Mouse (Mus musculus): ENCODE results near the gene St6galnac4. TPM values are rescaled to one million over a fixed set of nuclear protein-coding genes. Genes with fewer than 3 reads are reported as not detected.

St6galnac4 gene
- polyA plus RNA-seq, 1 experiment, result 18.7 TPM

DNA sequence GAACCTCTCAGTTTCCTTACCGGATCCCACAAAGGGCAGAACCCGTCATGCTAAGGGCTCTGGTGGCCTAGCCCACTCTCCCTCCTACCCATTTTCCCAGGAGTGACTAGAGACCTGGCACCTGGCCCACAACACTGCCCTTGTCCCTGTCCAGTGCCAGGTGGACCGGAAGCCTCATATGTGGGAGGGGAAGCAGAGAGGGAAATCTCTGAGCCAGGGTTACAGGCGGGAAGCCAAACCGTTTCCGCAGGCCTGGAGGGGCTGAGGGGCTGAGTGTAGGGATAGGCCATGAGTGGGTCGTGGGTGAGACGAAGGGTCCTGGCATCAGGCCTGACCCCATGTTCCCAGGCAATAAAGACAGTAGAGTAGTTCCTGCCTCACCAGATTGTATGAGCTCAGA is 11.6 kb downstream of the St6galnac4 start:
- H3K4me1 ChIP-seq (ENCODE audit: control insufficient read depth, insufficient read depth, low read length), result peaks cover 1% of the 10 kb centered on the region; the same call in 1 of the 2 replicates
- H3K27ac ChIP-seq (ENCODE audit: control insufficient read depth, insufficient read depth, low read depth, low read length, poor library complexity), result no peak overlapping the region
- H3K4me3 ChIP-seq (replicated peaks; ENCODE audit: control insufficient read depth, low read depth, low read length), result no peak overlapping the region
- TF ChIP-seq CTCF (IDR thresholded peaks at IDR 0.05; ENCODE audit: control insufficient read depth, insufficient read depth, low read length) (no peak), POLR2A (IDR thresholded peaks at IDR 0.05; ENCODE audit: borderline replicate concordance, control insufficient read depth, low read depth, low read length) (no peak)
- 84% methylated on average over 8 of the region's 8 CpGs for WGBS

- Histone ChIP-seq H3K4me3 (replicated peaks; ENCODE audit: control insufficient read depth, low read depth, low read length) (no peak within 1 kb of the TSS), H3K4me1 (ENCODE audit: control insufficient read depth, insufficient read depth, low read length) (peaks cover 1% of the 10 kb centered on the region; the same call in 1 of the 2 replicates), H3K27ac (ENCODE audit: control insufficient read depth, insufficient read depth, low read depth, low read length, poor library complexity) (no peak within 1 kb of the TSS)
- TF ChIP-seq CTCF (IDR thresholded peaks at IDR 0.05; ENCODE audit: control insufficient read depth, insufficient read depth, low read length) (no peak), POLR2A (IDR thresholded peaks at IDR 0.05; ENCODE audit: borderline replicate concordance, control insufficient read depth, low read depth, low read length) (no peak)
- WGBS, result 80% methylated on average over 3 of the region's 3 CpGs
Measured at GRCm38 (mm10) chr2:32599409-32599808, 12.5 kb downstream of the St6galnac4 start, which contains the start of gene St6galnac6. Gene St6galnac6 (plus strand): TSS chr2:32599709.

GRCm38 (mm10) chr2:32601417-32602065 is 14.6 kb downstream of the St6galnac4 start:
- Histone ChIP-seq H3K4me1 (ENCODE audit: control insufficient read depth, insufficient read depth, low read length) (peaks cover 1% of the 10 kb centered on the region; the same call in 1 of the 2 replicates), H3K27ac (ENCODE audit: control insufficient read depth, insufficient read depth, low read depth, low read length, poor library complexity) (no peak overlapping the region), H3K4me3 (replicated peaks; ENCODE audit: control insufficient read depth, low read depth, low read length) (no peak overlapping the region)
- TF ChIP-seq POLR2A (IDR thresholded peaks at IDR 0.05; ENCODE audit: borderline replicate concordance, control insufficient read depth, low read depth, low read length), result no peak
- peak; percentile 76 for TF ChIP-seq CTCF (IDR thresholded peaks at IDR 0.05; ENCODE audit: control insufficient read depth, insufficient read depth, low read length)
- 39% methylated on average over 8 of the region's 8 CpGs for WGBS

GRCm38 (mm10) chr2:32602600-32603054 is 15.7 kb downstream of the St6galnac4 start:
- TF ChIP-seq CTCF (IDR thresholded peaks at IDR 0.05; ENCODE audit: control insufficient read depth, insufficient read depth, low read length) (peak; percentile 93), POLR2A (IDR thresholded peaks at IDR 0.05; ENCODE audit: borderline replicate concordance, control insufficient read depth, low read depth, low read length) (no peak)
- Histone ChIP-seq H3K27ac (ENCODE audit: control insufficient read depth, insufficient read depth, low read depth, low read length, poor library complexity) (no peak overlapping the region), H3K4me3 (replicated peaks; ENCODE audit: control insufficient read depth, low read depth, low read length) (peak overlapping the region; percentile 54), H3K4me1 (ENCODE audit: control insufficient read depth, insufficient read depth, low read length) (peaks cover 1% of the 10 kb centered on the region; the same call in 1 of the 2 replicates)
- WGBS, result under 1% methylated on average over 11 of the region's 11 CpGs

DNA sequence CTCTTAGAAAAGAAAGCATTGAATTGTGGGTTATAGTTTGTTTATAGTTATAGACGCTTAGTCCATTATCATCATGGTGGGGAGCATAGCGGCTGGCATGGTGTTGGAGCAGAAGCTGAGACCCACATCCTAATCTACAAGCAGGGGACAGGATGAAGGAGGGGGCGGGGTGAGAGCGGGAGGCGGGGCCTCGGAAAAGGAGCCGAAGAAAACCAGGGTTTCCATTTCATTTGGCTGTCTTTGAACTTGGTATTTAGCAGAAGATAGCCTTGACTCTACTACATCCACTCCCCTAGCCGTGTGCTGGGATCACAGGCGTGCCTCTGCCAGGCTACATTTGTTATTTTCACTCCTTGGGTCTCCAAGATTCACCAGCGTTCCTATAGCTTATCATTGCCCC is 17.7 kb downstream of the St6galnac4 start:
- no peak for TF ChIP-seq CTCF (IDR thresholded peaks at IDR 0.05; ENCODE audit: control insufficient read depth, insufficient read depth, low read length)
- no peak for TF ChIP-seq POLR2A (IDR thresholded peaks at IDR 0.05; ENCODE audit: borderline replicate concordance, control insufficient read depth, low read depth, low read length)
- WGBS, result 69% methylated on average over 10 of the region's 10 CpGs
- Histone ChIP-seq H3K4me1 (ENCODE audit: control insufficient read depth, insufficient read depth, low read length) (peaks cover 1% of the 10 kb centered on the region; the same call in 1 of the 2 replicates), H3K4me3 (replicated peaks; ENCODE audit: control insufficient read depth, low read depth, low read length) (no peak overlapping the region), H3K27ac (ENCODE audit: control insufficient read depth, insufficient read depth, low read depth, low read length, poor library complexity) (no peak overlapping the region)

- 14% methylated on average over 55 of the region's 55 CpGs for WGBS
- peak overlapping the region; percentile 75; the same call in 1 of the 2 replicates for H3K27ac ChIP-seq (ENCODE audit: control insufficient read depth, insufficient read depth, low read depth, low read length, poor library complexity)
- H3K4me3 ChIP-seq (replicated peaks; ENCODE audit: control insufficient read depth, low read depth, low read length), result peak overlapping the region; percentile 51
- no peak for TF ChIP-seq POLR2A (IDR thresholded peaks at IDR 0.05; ENCODE audit: borderline replicate concordance, control insufficient read depth, low read depth, low read length)
- TF ChIP-seq CTCF (IDR thresholded peaks at IDR 0.05; ENCODE audit: control insufficient read depth, insufficient read depth, low read length), result peak; percentile 57
- peaks cover 1% of the 10 kb centered on the region; the same call in 1 of the 2 replicates for H3K4me1 ChIP-seq (ENCODE audit: control insufficient read depth, insufficient read depth, low read length)
Measured at GRCm38 (mm10) chr2:32606161-32607142, 19.6 kb downstream of the St6galnac4 start.

DNA sequence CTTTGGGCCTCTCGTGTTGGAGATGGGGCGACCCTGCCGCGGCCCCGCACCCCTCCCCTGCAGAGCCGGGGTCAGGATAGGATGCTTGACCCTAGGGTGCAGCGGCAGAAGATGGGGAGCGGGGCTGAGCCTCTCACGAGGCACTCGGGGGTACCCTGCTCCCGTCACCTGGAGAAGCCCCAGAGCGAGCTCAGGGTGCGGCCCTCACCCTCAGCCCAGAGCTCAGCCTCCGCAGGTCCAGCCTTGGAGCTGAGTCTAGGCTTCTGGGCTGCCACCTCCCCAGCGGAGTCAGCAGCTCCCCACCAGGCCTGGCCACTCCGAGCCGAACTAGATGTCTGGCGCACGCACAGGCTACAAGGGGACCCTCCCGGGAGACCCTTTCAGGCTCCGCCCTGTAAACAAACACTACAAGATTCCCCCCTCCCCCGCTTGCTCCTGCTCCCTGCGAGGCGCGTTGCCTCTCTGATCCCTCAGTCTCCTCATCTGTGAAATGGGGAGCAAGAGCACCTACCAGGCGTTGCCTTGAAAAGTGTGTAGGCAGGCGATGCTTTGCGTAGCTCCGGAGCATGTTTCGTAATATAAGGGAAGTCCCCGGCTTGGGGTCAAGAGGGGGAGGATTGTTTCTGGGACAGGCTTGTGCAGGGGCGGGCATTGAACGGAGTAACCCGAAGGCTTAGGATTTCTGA is 20.5 kb downstream of the St6galnac4 start:
- H3K4me1 ChIP-seq (ENCODE audit: control insufficient read depth, insufficient read depth, low read length), result no peaks in the 10 kb centered on the region; the same call in 1 of the 2 replicates
- no peak for TF ChIP-seq CTCF (IDR thresholded peaks at IDR 0.05; ENCODE audit: control insufficient read depth, insufficient read depth, low read length)
- TF ChIP-seq POLR2A (IDR thresholded peaks at IDR 0.05; ENCODE audit: borderline replicate concordance, control insufficient read depth, low read depth, low read length), result no peak
- peak overlapping the region; percentile 51 for H3K4me3 ChIP-seq (replicated peaks; ENCODE audit: control insufficient read depth, low read depth, low read length)
- under 1% methylated on average over 34 of the region's 34 CpGs for WGBS
- H3K27ac ChIP-seq (ENCODE audit: control insufficient read depth, insufficient read depth, low read depth, low read length, poor library complexity), result peak overlapping the region; percentile 75
